Mouse (Mus musculus) stomach, postnatal 0 days (tissue): ENCODE measurements around the gene Grm5.

Source experiments
- CTCF ChIP-seq: IDR thresholded peaks from 2 replicates; pipeline ENCODE4 v1.5.1; 2016; ENCODE audit warnings: antibody characterized with exemption, low read depth, mild to moderate bottlenecking, moderate library complexity
- EP300 ChIP-seq: optimal IDR thresholded peaks from 2 replicates; pipeline ENCODE3; 2016; ENCODE audit warnings: antibody characterized with exemption

DNA sequence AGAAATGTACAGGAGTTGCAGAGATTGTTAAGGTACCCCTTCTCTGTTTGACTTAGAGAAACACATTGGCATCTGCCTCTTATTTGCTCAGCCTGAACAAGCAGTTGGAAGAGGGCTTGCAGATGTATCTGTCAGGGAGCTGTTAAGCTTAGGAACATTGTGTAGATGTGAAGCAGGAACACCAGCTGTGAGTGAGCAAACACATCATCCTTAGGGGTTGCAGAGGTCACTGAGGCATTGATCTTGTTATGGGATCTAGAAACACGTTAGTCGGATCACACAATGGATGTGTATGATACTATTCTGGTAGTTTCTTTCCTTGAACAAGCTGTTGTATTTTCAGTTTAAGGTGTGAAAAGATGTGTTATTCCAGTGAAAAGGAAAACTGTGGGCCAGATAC, 472.5 kb downstream of the Grm5 start:
- no peak for TF ChIP-seq EP300
- TF ChIP-seq CTCF = no peak
